Comparison of ENCODE assay signal across 8 mouse cellular contexts in genomic region chr4:133649989-133650699, GRCm38 (mm10). TPM values are rescaled to one million over a fixed set of nuclear protein-coding genes. Genes with fewer than 3 reads are reported as not detected.
DNase-seq lines count a peak whose midpoint lies in the region; ATAC-seq and TF ChIP-seq lines count a peak whose summit lies in the region.

TSS of gene Zdhhc18 (minus strand) at chr4:133650154.

- H3K27me3 ChIP-seq in G1E (ENCODE audit: insufficient read depth, low read length), result peaks cover 3% of the 10 kb centered on the region; the same call in 1 of the 2 replicates
- no peaks in the 10 kb centered on the region for H3K27me3 ChIP-seq in forebrain, embryonic 12.5 days
- H3K27me3 ChIP-seq in heart, embryonic 16.5 days (ENCODE audit: control insufficient read depth, insufficient read depth, low read length), result no peaks in the 10 kb centered on the region
- H3K27me3 ChIP-seq in liver, postnatal 0 days (ENCODE audit: insufficient read depth, low read length), result no peaks in the 10 kb centered on the region
- no peaks in the 10 kb centered on the region for H3K27me3 ChIP-seq in neural tube, embryonic 12.5 days (replicated peaks)

- ATAC-seq in G1E (ENCODE audit: extremely low read depth, insufficient number of reproducible peaks, low FRiP score, poor library complexity, severe bottlenecking), result peak; percentile 60
- ATAC-seq in forebrain, embryonic 12.5 days (ENCODE audit: low FRiP score), result no peak
- ATAC-seq in heart, embryonic 16.5 days (replicated peaks; ENCODE audit: extremely low read depth, insufficient read depth, low FRiP score), result peak; percentile 65; the same call in 1 of the 2 replicates
- ATAC-seq in liver, postnatal 0 days, result peak; percentile 80
- ATAC-seq in neural tube, embryonic 12.5 days (ENCODE audit: low FRiP score, low read depth), result no peak

- H3K4me2 ChIP-seq in forebrain, embryonic 12.5 days, result peak within 1 kb of the TSS; percentile 20
- H3K4me2 ChIP-seq in heart, embryonic 16.5 days (ENCODE audit: low read depth, low read length), result peak within 1 kb of the TSS; percentile 36
- peak within 1 kb of the TSS; percentile 69 for H3K4me2 ChIP-seq in liver, postnatal 0 days (ENCODE audit: low read depth, low read length)
- H3K4me2 ChIP-seq in neural tube, embryonic 12.5 days (replicated peaks), result peak within 1 kb of the TSS; percentile 41; the same call in 1 of the 2 replicates

- DNase-seq in G1E (ENCODE audit: low spot score), result no peak
- peak; percentile 75 for DNase-seq in c-Kit-positive CD71-positive TER-119-negative erythroid progenitor cells, embryonic 14.5 days (ENCODE audit: low read depth)
- peak; percentile 88 to 92 for DNase-seq in kidney, postnatal 25 days
- DNase-seq in liver, postnatal 0 days, result peak; percentile 84
- peak; percentile 81 to 92 for DNase-seq in thymus, postnatal 10 days (ENCODE audit: low spot score in 2 of 2)

- TF ChIP-seq EP300 in liver, postnatal 0 days (IDR thresholded peaks at IDR 0.05; ENCODE audit: low read depth), result no peak

- no peak within 1 kb of the TSS for H3K9ac ChIP-seq in forebrain, embryonic 12.5 days
- peak within 1 kb of the TSS; percentile 27 for H3K9ac ChIP-seq in heart, embryonic 16.5 days (ENCODE audit: low read length)
- H3K9ac ChIP-seq in liver, postnatal 0 days (replicated peaks), result no peak within 1 kb of the TSS
- 0 out of 2 replicates have a peak within 1 kb of the TSS, but pooled peaks have one; percentile 21 for H3K9ac ChIP-seq in neural tube, embryonic 12.5 days

- no peaks in the 10 kb centered on the region for H3K36me3 ChIP-seq in G1E (replicated peaks)
- H3K36me3 ChIP-seq in forebrain, embryonic 12.5 days (replicated peaks), result no peaks in the 10 kb centered on the region
- no peaks in the 10 kb centered on the region for H3K36me3 ChIP-seq in heart, embryonic 16.5 days (ENCODE audit: control insufficient read depth, insufficient read depth)
- no peaks in the 10 kb centered on the region for H3K36me3 ChIP-seq in liver, postnatal 0 days (replicated peaks; ENCODE audit: insufficient read depth, low read length)
- no peaks in the 10 kb centered on the region for H3K36me3 ChIP-seq in neural tube, embryonic 12.5 days

- peak within 1 kb of the TSS; percentile 37; the same call in 1 of the 2 replicates for H3K4me3 ChIP-seq in G1E (ENCODE audit: low read depth, low read length)
- peak within 1 kb of the TSS; percentile 17; the same call in 1 of the 2 replicates for H3K4me3 ChIP-seq in forebrain, embryonic 12.5 days (replicated peaks)
- peak within 1 kb of the TSS; percentile 31 for H3K4me3 ChIP-seq in heart, embryonic 16.5 days (ENCODE audit: low read length)
- peak within 1 kb of the TSS; percentile 37 for H3K4me3 ChIP-seq in liver, postnatal 0 days (ENCODE audit: low read depth, low read length)
- H3K4me3 ChIP-seq in neural tube, embryonic 12.5 days, result peak within 1 kb of the TSS; percentile 19; the same call in 1 of the 2 replicates

- peak; percentile 56 for TF ChIP-seq CTCF in G1E (IDR thresholded peaks at IDR 0.05; ENCODE audit: low read depth, low read length)
- TF ChIP-seq CTCF in liver, postnatal 0 days (IDR thresholded peaks at IDR 0.05; ENCODE audit: low read depth), result peak; percentile 88

- H3K27ac ChIP-seq in forebrain, embryonic 12.5 days, result 0 out of 2 replicates have a peak within 1 kb of the TSS, but pooled peaks have one; percentile 19
- H3K27ac ChIP-seq in heart, embryonic 16.5 days (ENCODE audit: low read length), result 0 out of 2 replicates have a peak within 1 kb of the TSS, but pooled peaks have one; percentile 24
- H3K27ac ChIP-seq in liver, postnatal 0 days (ENCODE audit: low read depth), result peak within 1 kb of the TSS; percentile 22; the same call in 1 of the 2 replicates
- H3K27ac ChIP-seq in neural tube, embryonic 12.5 days, result no peak within 1 kb of the TSS

- H3K4me1 ChIP-seq in G1E (ENCODE audit: insufficient read depth, low read depth, low read length), result peaks cover 16% of the 10 kb centered on the region
- H3K4me1 ChIP-seq in forebrain, embryonic 12.5 days, result no peaks in the 10 kb centered on the region
- H3K4me1 ChIP-seq in heart, embryonic 16.5 days (ENCODE audit: control insufficient read depth, insufficient read depth, low read length), result no peaks in the 10 kb centered on the region
- H3K4me1 ChIP-seq in liver, postnatal 0 days (ENCODE audit: insufficient read depth), result peaks cover 5% of the 10 kb centered on the region; the same call in 1 of the 2 replicates
- 0 out of 2 replicates have a peak, but pooled peaks cover 4% of the 10 kb centered on the region for H3K4me1 ChIP-seq in neural tube, embryonic 12.5 days

- 43% methylated on average over 7 of the region's 7 CpGs for WGBS in forebrain, embryonic 12.5 days
- WGBS in heart, embryonic 16.5 days, result 29% methylated on average over 7 of the region's 7 CpGs
- WGBS in liver, postnatal 0 days (ENCODE audit: insufficient replicate concordance), result 36% methylated on average over 7 of the region's 7 CpGs
- WGBS in neural tube, embryonic 12.5 days, result 43% methylated on average over 7 of the region's 7 CpGs

- H3K9me3 ChIP-seq in G1E (replicated peaks), result peaks cover 5% of the 10 kb centered on the region
- 0 out of 2 replicates have a peak, but pooled peaks cover 4% of the 10 kb centered on the region for H3K9me3 ChIP-seq in forebrain, embryonic 12.5 days
- peaks cover 3% of the 10 kb centered on the region for H3K9me3 ChIP-seq in heart, embryonic 16.5 days (replicated peaks; ENCODE audit: control insufficient read depth, low read length)
- no peaks in the 10 kb centered on the region for H3K9me3 ChIP-seq in liver, postnatal 0 days (ENCODE audit: low read length)
- no peaks in the 10 kb centered on the region for H3K9me3 ChIP-seq in neural tube, embryonic 12.5 days

RNA-seq across cellular contexts. Expression of gene Zdhhc18, which starts in this region (rescaled TPM):
- total RNA-seq in G1E (2014; fragmentation: Nextera tagmentation) (9.6 and 11.7 TPM in 2 replicates), G1E (2017) (4.4 and 5.3 TPM in 2 replicates)
- 11.1 and 11.6 TPM in 2 replicates for polyA plus RNA-seq in G1E (2012)
- polyA plus RNA-seq in forebrain, embryonic 12.5 days (2016; fragmentation: Nextera tagmentation; extraction: Ambion mirVana), result 2.8 and 4.6 TPM in 2 replicates
- polyA plus RNA-seq in heart, embryonic 16.5 days (2015; fragmentation: Nextera tagmentation; extraction: Ambion mirVana), result 1.8 and 2.2 TPM in 2 replicates
- 2.1 and 2.6 TPM in 2 replicates for polyA plus RNA-seq in liver, postnatal 0 days (2015; fragmentation: Nextera tagmentation; extraction: Ambion mirVana)
- polyA plus RNA-seq in neural tube, embryonic 12.5 days (2016; fragmentation: Nextera tagmentation; extraction: Ambion mirVana), result 9.9 and 11.5 TPM in 2 replicates

Comparison
In these comparisons a context has a peak if more than half of its experiments do, and no peak if none do; other contexts are left out.
1. ATAC-seq: peak in G1E (single experiment), heart, embryonic 16.5 days (single experiment) and liver, postnatal 0 days (single experiment); none in forebrain, embryonic 12.5 days (single experiment) and neural tube, embryonic 12.5 days (single experiment).
2. H3K9ac ChIP-seq: peak in heart, embryonic 16.5 days (single experiment) and neural tube, embryonic 12.5 days (single experiment); none in forebrain, embryonic 12.5 days (single experiment) and liver, postnatal 0 days (single experiment).
3. Peak in every context shown above with its lines, with median percentiles within 50 percentile points of each other: H3K4me3 ChIP-seq and H3K4me2 ChIP-seq.